Mouse (Mus musculus): ENCODE measurements at regions not wholly inside any gene's neighbourhood (a gene's known extent, or its start where the extent isn't known, plus 50 kb on each side); places are given as distances from the start of the nearest gene placed in this dataset.

GRCm38 (mm10) chr10:123800067-123800691, 536.4 kb downstream of the Fam19a2 start:
- DNase-seq (ENCODE audit: low spot score) = no peak
- Histone ChIP-seq H3K36me3 (replicated peaks; ENCODE audit: control insufficient read depth, insufficient read depth) (no peaks in the 10 kb centered on the region), H3K4me3 (replicated peaks; ENCODE audit: low read length) (no peak overlapping the region), H3K4me1 (replicated peaks; ENCODE audit: control insufficient read depth, insufficient read depth, low read length) (no peaks in the 10 kb centered on the region), H3K27ac (no peak overlapping the region), H3K27me3 (ENCODE audit: control insufficient read depth, insufficient read depth, low read length) (no peaks in the 10 kb centered on the region), H3K4me2 (replicated peaks) (no peak overlapping the region), H3K9me3 (ENCODE audit: control insufficient read depth, low read length) (no peaks in the 10 kb centered on the region), H3K9ac (no peak overlapping the region)
- WGBS = 64% methylated on average over 18 of the region's 18 CpGs
- no peak for ATAC-seq (ENCODE audit: low FRiP score)

GRCm38 (mm10) chr10:123800692-123801528, 537.1 kb downstream of the Fam19a2 start:
- Histone ChIP-seq H3K4me2 (replicated peaks) (no peak overlapping the region), H3K4me3 (replicated peaks; ENCODE audit: low read length) (no peak overlapping the region), H3K9ac (no peak overlapping the region), H3K27me3 (ENCODE audit: control insufficient read depth, insufficient read depth, low read length) (no peaks in the 10 kb centered on the region), H3K27ac (no peak overlapping the region), H3K4me1 (replicated peaks; ENCODE audit: control insufficient read depth, insufficient read depth, low read length) (no peaks in the 10 kb centered on the region), H3K36me3 (replicated peaks; ENCODE audit: control insufficient read depth, insufficient read depth) (no peaks in the 10 kb centered on the region), H3K9me3 (ENCODE audit: control insufficient read depth, low read length) (no peaks in the 10 kb centered on the region)
- DNase-seq (ENCODE audit: low spot score) = no peak
- no peak for ATAC-seq (ENCODE audit: low FRiP score)
- WGBS = 80% methylated on average over 17 of the region's 17 CpGs

GRCm38 (mm10) chr10:123810882-123811281, 547.1 kb downstream of the Fam19a2 start:
- Histone ChIP-seq H3K27me3 (ENCODE audit: control insufficient read depth, insufficient read depth, low read length) (no peaks in the 10 kb centered on the region), H3K36me3 (replicated peaks; ENCODE audit: control insufficient read depth, insufficient read depth) (no peaks in the 10 kb centered on the region), H3K4me2 (replicated peaks) (no peak overlapping the region), H3K4me3 (replicated peaks; ENCODE audit: low read length) (no peak overlapping the region), H3K27ac (no peak overlapping the region), H3K4me1 (replicated peaks; ENCODE audit: control insufficient read depth, insufficient read depth, low read length) (no peaks in the 10 kb centered on the region), H3K9ac (no peak overlapping the region), H3K9me3 (ENCODE audit: control insufficient read depth, low read length) (no peaks in the 10 kb centered on the region)
- 91% methylated on average over 9 of the region's 9 CpGs for WGBS
- DNase-seq (ENCODE audit: low spot score) (no peak), ATAC-seq (ENCODE audit: low FRiP score) (no peak)

GRCm38 (mm10) chr10:123813142-123813541, 549.3 kb downstream of the Fam19a2 start:
- DNase-seq (ENCODE audit: low spot score) = peak; percentile 6
- H3K9ac ChIP-seq = no peak overlapping the region
- no peaks in the 10 kb centered on the region for H3K9me3 ChIP-seq (ENCODE audit: control insufficient read depth, low read length)
- H3K4me1 ChIP-seq (replicated peaks; ENCODE audit: control insufficient read depth, insufficient read depth, low read length) = no peaks in the 10 kb centered on the region
- ATAC-seq (ENCODE audit: low FRiP score) = no peak
- no peaks in the 10 kb centered on the region for H3K27me3 ChIP-seq (ENCODE audit: control insufficient read depth, insufficient read depth, low read length)
- H3K4me3 ChIP-seq (replicated peaks; ENCODE audit: low read length) = no peak overlapping the region
- no peak overlapping the region for H3K4me2 ChIP-seq (replicated peaks)
- WGBS = 52% methylated on average over 2 of the region's 2 CpGs
- H3K36me3 ChIP-seq (replicated peaks; ENCODE audit: control insufficient read depth, insufficient read depth) = no peaks in the 10 kb centered on the region
- no peak overlapping the region for H3K27ac ChIP-seq

GRCm38 (mm10) chr10:123840061-123840751, 576.4 kb downstream of the Fam19a2 start:
- peak; percentile 37 for DNase-seq (ENCODE audit: low spot score)
- WGBS = 34% methylated on average over 13 of the region's 13 CpGs
- no peak for ATAC-seq (ENCODE audit: low FRiP score)

GRCm38 (mm10) chr10:123842141-123842540, 578.3 kb downstream of the Fam19a2 start:
- no peaks in the 10 kb centered on the region for H3K36me3 ChIP-seq (replicated peaks; ENCODE audit: control insufficient read depth, insufficient read depth)
- 0 out of 2 replicates have a peak, but pooled peaks cover 4% of the 10 kb centered on the region for H3K4me1 ChIP-seq (replicated peaks; ENCODE audit: control insufficient read depth, insufficient read depth, low read length)
- DNase-seq (ENCODE audit: low spot score) (no peak), ATAC-seq (ENCODE audit: low FRiP score) (no peak)
- H3K9me3 ChIP-seq (ENCODE audit: control insufficient read depth, low read length) = no peaks in the 10 kb centered on the region
- WGBS = 90% methylated on average over 8 of the region's 8 CpGs
- H3K27me3 ChIP-seq (ENCODE audit: control insufficient read depth, insufficient read depth, low read length) = no peaks in the 10 kb centered on the region
- no peak overlapping the region for H3K27ac ChIP-seq
- H3K4me3 ChIP-seq (replicated peaks; ENCODE audit: low read length) = no peak overlapping the region
- no peak overlapping the region for H3K4me2 ChIP-seq (replicated peaks)
- no peak overlapping the region for H3K9ac ChIP-seq

More at GRCm38 (mm10) chr10:123840061-123840751, 576.4 kb downstream of the Fam19a2 start:
- no peak overlapping the region for H3K4me3 ChIP-seq (replicated peaks; ENCODE audit: low read length)
- no peak overlapping the region for H3K9ac ChIP-seq
- H3K27me3 ChIP-seq (ENCODE audit: control insufficient read depth, insufficient read depth, low read length) = no peaks in the 10 kb centered on the region
- no peak overlapping the region for H3K27ac ChIP-seq
- 0 out of 2 replicates have a peak, but pooled peaks cover 4% of the 10 kb centered on the region for H3K4me1 ChIP-seq (replicated peaks; ENCODE audit: control insufficient read depth, insufficient read depth, low read length)
- no peaks in the 10 kb centered on the region for H3K9me3 ChIP-seq (ENCODE audit: control insufficient read depth, low read length)
- no peaks in the 10 kb centered on the region for H3K36me3 ChIP-seq (replicated peaks; ENCODE audit: control insufficient read depth, insufficient read depth)
- peak overlapping the region; percentile 25 for H3K4me2 ChIP-seq (replicated peaks)

- Histone ChIP-seq H3K4me1 (replicated peaks; ENCODE audit: control insufficient read depth, insufficient read depth, low read length) (0 out of 2 replicates have a peak, but pooled peaks cover 4% of the 10 kb centered on the region), H3K27ac (no peak overlapping the region), H3K36me3 (replicated peaks; ENCODE audit: control insufficient read depth, insufficient read depth) (no peaks in the 10 kb centered on the region), H3K4me3 (replicated peaks; ENCODE audit: low read length) (no peak overlapping the region), H3K27me3 (ENCODE audit: control insufficient read depth, insufficient read depth, low read length) (no peaks in the 10 kb centered on the region), H3K9me3 (ENCODE audit: control insufficient read depth, low read length) (no peaks in the 10 kb centered on the region), H3K9ac (no peak overlapping the region), H3K4me2 (replicated peaks) (no peak overlapping the region)
- WGBS = 86% methylated on average over 4 of the region's 4 CpGs
- DNase-seq (ENCODE audit: low spot score) (no peak), ATAC-seq (ENCODE audit: low FRiP score) (no peak)
Observed at GRCm38 (mm10) chr10:123843604-123844003, 579.8 kb downstream of the Fam19a2 start.

- Histone ChIP-seq H3K27ac (no peak overlapping the region), H3K9me3 (ENCODE audit: control insufficient read depth, low read length) (no peaks in the 10 kb centered on the region), H3K27me3 (ENCODE audit: control insufficient read depth, insufficient read depth, low read length) (no peaks in the 10 kb centered on the region), H3K4me2 (replicated peaks) (no peak overlapping the region), H3K4me3 (replicated peaks; ENCODE audit: low read length) (no peak overlapping the region), H3K4me1 (replicated peaks; ENCODE audit: control insufficient read depth, insufficient read depth, low read length) (no peaks in the 10 kb centered on the region), H3K9ac (no peak overlapping the region), H3K36me3 (replicated peaks; ENCODE audit: control insufficient read depth, insufficient read depth) (no peaks in the 10 kb centered on the region)
- 91% methylated on average over 8 of the region's 8 CpGs for WGBS
- no peak for DNase-seq (ENCODE audit: low spot score)
- ATAC-seq (ENCODE audit: low FRiP score) = no peak
Observed at GRCm38 (mm10) chr10:123846631-123847030, 582.8 kb downstream of the Fam19a2 start.

- DNase-seq (ENCODE audit: low spot score) = no peak
- H3K4me3 ChIP-seq (replicated peaks; ENCODE audit: low read length) = no peak overlapping the region
- no peaks in the 10 kb centered on the region for H3K4me1 ChIP-seq (replicated peaks; ENCODE audit: control insufficient read depth, insufficient read depth, low read length)
- no peak overlapping the region for H3K4me2 ChIP-seq (replicated peaks)
- H3K9me3 ChIP-seq (ENCODE audit: control insufficient read depth, low read length) = no peaks in the 10 kb centered on the region
- no peak overlapping the region for H3K9ac ChIP-seq
- ATAC-seq (ENCODE audit: low FRiP score) = no peak
- WGBS = 95% methylated on average over 1 of the region's 1 CpGs
- no peaks in the 10 kb centered on the region for H3K27me3 ChIP-seq (ENCODE audit: control insufficient read depth, insufficient read depth, low read length)
- no peak overlapping the region for H3K27ac ChIP-seq
- no peaks in the 10 kb centered on the region for H3K36me3 ChIP-seq (replicated peaks; ENCODE audit: control insufficient read depth, insufficient read depth)
Observed at GRCm38 (mm10) chr10:123848564-123848963, 584.8 kb downstream of the Fam19a2 start.

All from hindbrain, embryonic 14.5 days (tissue).